12 mouse cellular contexts compared by ENCODE assay signal in the genomic region with DNA sequence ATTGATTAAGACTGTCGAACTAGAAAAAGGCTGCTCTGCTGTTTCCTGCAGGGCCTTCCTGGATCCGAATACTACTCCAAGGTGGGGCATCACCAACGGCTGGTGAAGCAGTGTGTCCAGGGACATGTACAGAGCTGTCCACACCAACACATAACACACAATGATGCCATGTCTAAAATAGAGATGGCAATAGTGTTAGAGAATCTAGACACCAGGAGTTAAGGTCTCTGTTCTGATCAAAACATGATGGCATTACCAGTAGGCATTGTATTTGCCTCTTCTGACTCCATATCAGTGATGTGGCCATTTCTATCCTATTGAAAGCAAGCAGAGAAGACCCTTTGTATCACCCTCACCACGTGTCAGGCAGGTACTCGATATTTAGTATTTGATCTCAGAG.
DNase-seq lines count a peak whose midpoint lies in the region; ATAC-seq and TF ChIP-seq lines count a peak whose summit lies in the region.
"Had no signal": no experiment of that assay in that cellular context is flagged by ENCODE, and none has a peak within 500 bp of the region (broad histone marks: within the 10 kb centered on the region; RNA-seq: fewer than 3 reads in every experiment).

No protein-coding gene starts in this region.

- no peaks in the 10 kb centered on the region for H3K27me3 ChIP-seq in hindbrain, embryonic 14.5 days (ENCODE audit: control insufficient read depth, insufficient read depth, low read length)
- no peaks in the 10 kb centered on the region for H3K27me3 ChIP-seq in hindbrain, embryonic 16.5 days (replicated peaks; ENCODE audit: control insufficient read depth, insufficient read depth, low read length)
- H3K27me3 ChIP-seq in midbrain, embryonic 11.5 days (ENCODE audit: control insufficient read depth, insufficient read depth, low read length): no peaks in the 10 kb centered on the region
- H3K27me3 ChIP-seq in midbrain, postnatal 0 days (ENCODE audit: insufficient read depth, low read length): no peaks in the 10 kb centered on the region
- H3K27me3 ChIP-seq in forebrain, embryonic 14.5 days (replicated peaks; ENCODE audit: control insufficient read depth, insufficient read depth, low read length): no peaks in the 10 kb centered on the region
- no peaks in the 10 kb centered on the region for H3K27me3 ChIP-seq in forebrain, embryonic 16.5 days (replicated peaks; ENCODE audit: control insufficient read depth, insufficient read depth, low read length)
- no peaks in the 10 kb centered on the region for H3K27me3 ChIP-seq in liver, postnatal 0 days (ENCODE audit: insufficient read depth, low read length)
- H3K27me3 ChIP-seq: heart, embryonic 15.5 days; liver, embryonic 12.5 days; megakaryocyte, embryonic 14.5 days had no signal

- no peak overlapping the region for H3K4me3 ChIP-seq in hindbrain, embryonic 14.5 days (replicated peaks; ENCODE audit: low read length)
- H3K4me3 ChIP-seq in hindbrain, embryonic 16.5 days (ENCODE audit: low read length): no peak overlapping the region
- no peak overlapping the region for H3K4me3 ChIP-seq in midbrain, embryonic 11.5 days (ENCODE audit: low read depth, low read length)
- no peak overlapping the region for H3K4me3 ChIP-seq in midbrain, postnatal 0 days (ENCODE audit: low read depth, low read length)
- H3K4me3 ChIP-seq in forebrain, embryonic 14.5 days (ENCODE audit: low read depth, low read length): no peak overlapping the region
- no peak overlapping the region for H3K4me3 ChIP-seq in forebrain, embryonic 16.5 days (replicated peaks; ENCODE audit: low read length)
- no peak overlapping the region for H3K4me3 ChIP-seq in liver, postnatal 0 days (ENCODE audit: low read depth, low read length)
- H3K4me3 ChIP-seq: heart, adult 2 months had no signal

- no peaks in the 10 kb centered on the region for H3K9me3 ChIP-seq in hindbrain, embryonic 14.5 days (ENCODE audit: control insufficient read depth, low read length)
- H3K9me3 ChIP-seq in hindbrain, embryonic 16.5 days (ENCODE audit: control insufficient read depth, low read length): no peaks in the 10 kb centered on the region
- H3K9me3 ChIP-seq in midbrain, embryonic 11.5 days (ENCODE audit: control insufficient read depth, low read length): no peaks in the 10 kb centered on the region
- no peaks in the 10 kb centered on the region for H3K9me3 ChIP-seq in midbrain, postnatal 0 days (ENCODE audit: low read length)
- no peaks in the 10 kb centered on the region for H3K9me3 ChIP-seq in forebrain, embryonic 14.5 days (replicated peaks; ENCODE audit: control insufficient read depth, low read length)
- H3K9me3 ChIP-seq in forebrain, embryonic 16.5 days (ENCODE audit: control insufficient read depth, low read length): no peaks in the 10 kb centered on the region
- no peaks in the 10 kb centered on the region for H3K9me3 ChIP-seq in liver, postnatal 0 days (ENCODE audit: low read length)
- H3K9me3 ChIP-seq: heart, embryonic 15.5 days; limb, embryonic 13.5 days; liver, embryonic 12.5 days; megakaryocyte, embryonic 14.5 days had no signal

- peak; percentile 1; the same call in 1 of the 2 replicates for ATAC-seq in hindbrain, embryonic 14.5 days (ENCODE audit: low FRiP score)
- no peak for ATAC-seq in hindbrain, embryonic 16.5 days
- ATAC-seq in midbrain, embryonic 11.5 days (ENCODE audit: low FRiP score): no peak
- no peak for ATAC-seq in midbrain, postnatal 0 days (ENCODE audit: low FRiP score)
- ATAC-seq in forebrain, embryonic 14.5 days: 0 out of 2 replicates have a peak, but pooled peaks have one; percentile 3
- ATAC-seq in forebrain, embryonic 16.5 days: peak; percentile 2; the same call in 1 of the 2 replicates
- ATAC-seq in liver, postnatal 0 days: no peak

- TF ChIP-seq CTCF in midbrain, postnatal 0 days (IDR thresholded peaks at IDR 0.05): no peak
- no peak for TF ChIP-seq CTCF in liver, postnatal 0 days (IDR thresholded peaks at IDR 0.05; ENCODE audit: low read depth)

- no peaks in the 10 kb centered on the region for H3K36me3 ChIP-seq in hindbrain, embryonic 14.5 days (replicated peaks; ENCODE audit: control insufficient read depth, insufficient read depth)
- H3K36me3 ChIP-seq in hindbrain, embryonic 16.5 days (ENCODE audit: control insufficient read depth, insufficient read depth, low read length): no peaks in the 10 kb centered on the region
- H3K36me3 ChIP-seq in midbrain, embryonic 11.5 days (ENCODE audit: control insufficient read depth, insufficient read depth, low read length): no peaks in the 10 kb centered on the region
- H3K36me3 ChIP-seq in midbrain, postnatal 0 days (ENCODE audit: insufficient read depth, low read length): no peaks in the 10 kb centered on the region
- H3K36me3 ChIP-seq in forebrain, embryonic 14.5 days (ENCODE audit: control insufficient read depth, insufficient read depth, low read length): no peaks in the 10 kb centered on the region
- H3K36me3 ChIP-seq in forebrain, embryonic 16.5 days (ENCODE audit: control insufficient read depth, insufficient read depth): no peaks in the 10 kb centered on the region
- no peaks in the 10 kb centered on the region for H3K36me3 ChIP-seq in liver, postnatal 0 days (replicated peaks; ENCODE audit: insufficient read depth, low read length)
- H3K36me3 ChIP-seq: heart, embryonic 15.5 days; limb, embryonic 13.5 days; liver, embryonic 12.5 days had no signal

- DNase-seq in hindbrain, embryonic 14.5 days (ENCODE audit: low spot score): no peak
- DNase-seq in midbrain, embryonic 11.5 days (ENCODE audit: low spot score, missing footprints): peak; percentile 53
- no peak for DNase-seq in midbrain, postnatal 0 days (ENCODE audit: low spot score)
- DNase-seq in forebrain, embryonic 14.5 days (ENCODE audit: low spot score): no peak
- no peak for DNase-seq in liver, postnatal 0 days

- H3K4me1 ChIP-seq in hindbrain, embryonic 14.5 days (replicated peaks; ENCODE audit: control insufficient read depth, insufficient read depth, low read length): 0 out of 2 replicates have a peak, but pooled peaks cover 5% of the 10 kb centered on the region
- no peaks in the 10 kb centered on the region for H3K4me1 ChIP-seq in hindbrain, embryonic 16.5 days (ENCODE audit: control insufficient read depth, insufficient read depth, low read depth, low read length)
- H3K4me1 ChIP-seq in midbrain, embryonic 11.5 days (ENCODE audit: control insufficient read depth, insufficient read depth, low read length): no peaks in the 10 kb centered on the region
- no peaks in the 10 kb centered on the region for H3K4me1 ChIP-seq in midbrain, postnatal 0 days (ENCODE audit: insufficient read depth, low read length)
- no peaks in the 10 kb centered on the region for H3K4me1 ChIP-seq in forebrain, embryonic 14.5 days (ENCODE audit: control insufficient read depth, insufficient read depth, low read length)
- H3K4me1 ChIP-seq in forebrain, embryonic 16.5 days (replicated peaks; ENCODE audit: control insufficient read depth, insufficient read depth, low read length): peaks cover 27% of the 10 kb centered on the region
- no peaks in the 10 kb centered on the region; the same call in none of the 2 replicates for H3K4me1 ChIP-seq in liver, postnatal 0 days (ENCODE audit: insufficient read depth)

- no peak overlapping the region for H3K4me2 ChIP-seq in hindbrain, embryonic 14.5 days (replicated peaks)
- no peak overlapping the region for H3K4me2 ChIP-seq in hindbrain, embryonic 16.5 days (ENCODE audit: low read length)
- no peak overlapping the region for H3K4me2 ChIP-seq in midbrain, embryonic 11.5 days
- H3K4me2 ChIP-seq in midbrain, postnatal 0 days (ENCODE audit: low read depth, low read length, poor library complexity, severe bottlenecking): no peak overlapping the region
- no peak overlapping the region for H3K4me2 ChIP-seq in forebrain, embryonic 14.5 days (ENCODE audit: low read length)
- H3K4me2 ChIP-seq in forebrain, embryonic 16.5 days (ENCODE audit: low read length): no peak overlapping the region
- H3K4me2 ChIP-seq in liver, postnatal 0 days (ENCODE audit: low read depth, low read length): no peak overlapping the region

- TF ChIP-seq EP300 in liver, postnatal 0 days (IDR thresholded peaks at IDR 0.05; ENCODE audit: low read depth): no peak

- H3K9ac ChIP-seq in hindbrain, embryonic 14.5 days: no peak overlapping the region
- H3K9ac ChIP-seq in hindbrain, embryonic 16.5 days (ENCODE audit: low read depth, low read length): no peak overlapping the region
- H3K9ac ChIP-seq in midbrain, embryonic 11.5 days (ENCODE audit: low read length): no peak overlapping the region
- H3K9ac ChIP-seq in midbrain, postnatal 0 days (replicated peaks; ENCODE audit: low read length, poor library complexity, severe bottlenecking): no peak overlapping the region
- no peak overlapping the region for H3K9ac ChIP-seq in forebrain, embryonic 14.5 days (ENCODE audit: low read length)
- no peak overlapping the region for H3K9ac ChIP-seq in forebrain, embryonic 16.5 days (replicated peaks; ENCODE audit: low read depth, low read length)
- no peak overlapping the region for H3K9ac ChIP-seq in liver, postnatal 0 days (replicated peaks)
- H3K9ac ChIP-seq: heart, embryonic 15.5 days; liver, embryonic 12.5 days had no signal

- H3K27ac ChIP-seq in hindbrain, embryonic 14.5 days: no peak overlapping the region
- no peak overlapping the region; the same call in 1 of the 2 replicates for H3K27ac ChIP-seq in hindbrain, embryonic 16.5 days (ENCODE audit: low read depth, low read length)
- H3K27ac ChIP-seq in midbrain, embryonic 11.5 days (ENCODE audit: low read depth, low read length): no peak overlapping the region
- H3K27ac ChIP-seq in midbrain, postnatal 0 days (ENCODE audit: low read depth, low read length): no peak overlapping the region
- no peak overlapping the region for H3K27ac ChIP-seq in forebrain, embryonic 14.5 days (ENCODE audit: low read depth, low read length)
- no peak overlapping the region; the same call in 1 of the 2 replicates for H3K27ac ChIP-seq in forebrain, embryonic 16.5 days (ENCODE audit: low read length)
- H3K27ac ChIP-seq in liver, postnatal 0 days (ENCODE audit: low read depth): no peak overlapping the region
- H3K27ac ChIP-seq: heart, adult 2 months; liver, embryonic 12.5 days had no signal

- 77% methylated on average over 5 of the region's 5 CpGs for WGBS in hindbrain, embryonic 14.5 days
- WGBS in hindbrain, embryonic 16.5 days: 72% methylated on average over 5 of the region's 5 CpGs
- 86% methylated on average over 5 of the region's 5 CpGs for WGBS in midbrain, embryonic 11.5 days
- WGBS in midbrain, postnatal 0 days: 77% methylated on average over 5 of the region's 5 CpGs
- 80% methylated on average over 5 of the region's 5 CpGs for WGBS in forebrain, embryonic 14.5 days
- WGBS in forebrain, embryonic 16.5 days: 78% methylated on average over 5 of the region's 5 CpGs
- WGBS in liver, postnatal 0 days (ENCODE audit: insufficient replicate concordance): 81% methylated on average over 5 of the region's 5 CpGs

Comparison
In these comparisons a context has a peak if more than half of its experiments do, and no peak if none do; other contexts are left out.
1. ATAC-seq: peak in hindbrain, embryonic 14.5 days (single experiment), forebrain, embryonic 14.5 days (single experiment) and forebrain, embryonic 16.5 days (single experiment); none in hindbrain, embryonic 16.5 days (single experiment), midbrain, embryonic 11.5 days (single experiment), midbrain, postnatal 0 days (single experiment) and liver, postnatal 0 days (single experiment).